Mouse (Mus musculus) 3T3-L1 (cell line): ENCODE data around the gene Pcgf3.

ENCODE experiments used
- DNase-seq: peaks from one replicate; pipeline ENCODE4 v3.0.0-alpha.2; 2015; ENCODE audit warnings: low read depth, low spot score

The Pcgf3 gene

DNA sequence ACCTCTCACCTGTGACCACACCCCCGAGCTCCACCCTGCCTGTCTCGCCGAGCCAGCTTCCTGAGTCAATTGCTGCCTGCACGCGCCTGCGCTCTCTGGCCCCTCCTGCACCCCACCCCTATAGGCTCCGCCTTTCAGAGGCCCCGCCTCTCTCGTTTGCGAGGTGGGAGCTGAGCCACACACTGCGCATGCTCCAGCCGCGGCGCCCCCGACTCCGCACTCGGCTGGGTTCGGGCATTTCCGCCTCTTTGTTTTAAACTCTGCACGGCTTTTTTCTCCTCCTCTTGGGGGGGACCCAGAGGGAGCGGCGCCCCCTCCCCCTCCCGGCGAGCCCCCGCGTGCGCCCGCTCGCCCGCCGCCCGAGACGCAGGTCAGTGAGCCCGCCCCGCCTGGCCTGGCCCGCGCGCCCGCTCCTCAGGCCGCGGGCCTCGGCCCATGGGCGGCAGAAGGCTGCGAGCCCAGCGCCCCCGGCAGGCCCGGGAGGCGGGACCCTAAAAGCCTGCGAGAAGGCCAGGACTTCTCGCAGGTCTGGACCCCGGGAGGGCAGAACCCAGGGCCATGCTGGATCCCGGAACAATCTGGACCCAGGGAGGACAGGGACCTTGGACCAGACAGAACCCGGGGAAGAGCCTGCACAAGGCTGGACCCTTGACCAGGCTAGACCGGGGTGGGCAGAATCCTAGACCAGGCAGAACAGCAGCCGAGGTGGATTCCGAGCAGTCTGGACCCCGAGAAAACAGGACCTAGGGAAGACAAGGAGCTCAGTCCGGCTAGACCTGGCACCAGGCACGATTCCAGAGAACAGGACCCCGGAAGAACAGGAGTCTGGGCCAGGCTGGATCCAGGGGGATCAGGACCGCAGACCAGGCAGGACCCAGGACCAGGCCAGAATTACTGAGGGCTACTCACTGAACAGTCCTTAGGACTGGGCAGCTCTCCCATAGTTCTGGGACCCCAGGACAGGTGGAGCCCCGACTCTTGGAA lies at the start of gene Pcgf3:
Gene Pcgf3 (plus strand): TSS at position 151 of the 984 bp plus-strand sequence.
- DNase-seq, result peak; percentile 95

DNA sequence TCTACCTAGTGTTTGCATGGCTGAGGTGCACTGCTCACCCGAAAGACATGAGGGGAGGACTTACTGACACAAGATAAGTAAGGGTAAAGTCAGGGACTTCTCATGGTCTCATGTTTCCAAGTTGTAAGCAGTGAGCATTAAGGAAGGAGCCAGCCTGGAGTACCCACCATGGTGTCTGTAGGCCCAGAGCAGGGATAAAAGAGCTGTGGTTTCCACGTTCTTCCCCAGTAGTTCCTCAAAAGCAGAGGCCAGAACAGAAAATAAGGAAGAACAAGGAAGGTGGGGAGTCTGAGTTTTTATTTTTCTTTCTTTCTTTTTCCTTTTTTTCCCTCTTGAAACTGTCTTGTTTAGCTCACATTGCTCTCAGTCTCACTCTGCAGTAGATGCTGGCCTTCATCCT lies 46.3 kb upstream of the Pcgf3 start:
- no peak for DNase-seq

DNA sequence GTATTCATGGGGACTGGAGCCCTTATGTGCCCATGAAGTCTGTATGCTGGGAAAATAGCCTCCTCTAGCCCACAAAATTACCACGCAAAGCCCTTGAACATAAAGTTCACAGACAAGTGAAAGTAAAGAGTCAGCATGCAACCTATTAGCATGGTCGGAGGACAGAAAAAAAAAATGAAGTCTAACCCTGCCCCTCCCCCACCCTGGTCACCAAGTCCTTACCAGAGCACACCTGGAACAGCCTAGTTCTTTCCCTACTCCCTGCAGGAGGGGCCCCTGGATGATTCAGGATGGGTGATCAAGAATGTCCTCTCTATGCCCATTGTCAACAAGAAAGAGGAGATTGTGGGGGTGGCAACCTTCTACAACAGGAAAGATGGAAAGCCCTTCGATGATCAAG lies 38.3 kb upstream of the Pcgf3 start:
- no peak for DNase-seq

- no peak for DNase-seq
Observed at GRCm38 (mm10) chr5:108423427-108423826, 37.6 kb upstream of the Pcgf3 start.

GRCm38 (mm10) chr5:108427186-108427585 lies 33.8 kb upstream of the Pcgf3 start:
- peak; percentile 76 for DNase-seq

GRCm38 (mm10) chr5:108431196-108431595 lies 29.8 kb upstream of the Pcgf3 start:
- no peak for DNase-seq

DNA sequence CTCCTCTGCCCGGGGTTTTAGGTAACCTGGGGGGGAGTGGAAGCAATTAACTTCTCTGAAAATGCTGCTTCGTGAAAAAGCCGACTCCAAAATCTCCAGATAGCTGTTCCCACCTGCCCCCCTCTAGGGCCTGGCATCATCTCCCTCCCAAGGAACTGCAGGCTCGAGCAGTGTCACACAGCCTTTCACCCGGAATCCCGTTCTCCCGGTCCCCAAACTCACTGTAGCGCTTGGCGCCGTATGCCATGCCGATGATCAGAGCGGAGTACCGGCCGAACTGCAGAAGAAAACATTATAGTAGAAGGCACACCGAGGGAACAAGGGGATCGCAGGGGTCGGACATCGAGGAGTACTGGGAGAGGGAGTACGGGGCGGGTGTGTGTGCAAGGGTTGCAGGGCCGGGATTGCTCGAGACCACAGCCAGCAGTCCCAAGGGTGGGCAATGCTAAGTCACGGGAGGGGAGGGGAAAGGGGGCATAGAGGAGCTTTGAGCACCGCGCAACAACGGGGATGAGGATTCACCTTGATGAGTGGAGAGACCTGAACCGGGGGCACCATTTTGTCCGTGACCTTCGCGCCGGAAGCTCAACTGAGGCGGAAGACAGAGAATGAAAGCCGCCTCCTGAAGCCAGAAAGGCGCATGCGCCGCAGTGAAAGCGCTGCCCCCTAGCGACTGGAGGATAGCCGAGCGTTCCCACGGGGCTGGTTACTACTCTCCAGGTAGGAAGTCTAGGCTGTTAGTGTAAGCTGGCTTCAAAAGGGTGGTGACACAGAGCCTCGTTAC lies 27.0 kb upstream of the Pcgf3 start, which contains the start of gene Atp5k:
Gene Atp5k (minus strand): TSS at position 645 of the 784 bp plus-strand sequence.
- peak; percentile 95 for DNase-seq

DNA sequence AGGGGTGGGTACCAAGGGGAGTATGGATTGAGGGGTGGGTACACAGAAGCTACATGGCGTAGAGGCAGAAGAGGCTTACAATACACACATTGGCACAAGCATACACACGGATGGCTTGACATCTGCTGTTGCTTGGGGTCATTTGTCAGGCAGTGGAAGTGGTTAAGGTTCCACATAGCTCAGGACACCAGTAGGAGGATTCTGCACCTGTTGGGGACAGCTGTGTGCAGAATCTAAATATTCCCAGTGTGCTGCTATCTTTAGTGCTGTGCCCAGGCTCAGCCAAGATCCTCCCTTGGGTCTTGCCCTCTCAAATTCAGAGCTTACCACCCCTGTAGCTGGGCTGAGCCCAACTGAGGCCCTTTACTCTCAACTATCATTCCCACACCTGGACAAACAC lies 24.9 kb upstream of the Pcgf3 start:
- no peak for DNase-seq

DNA sequence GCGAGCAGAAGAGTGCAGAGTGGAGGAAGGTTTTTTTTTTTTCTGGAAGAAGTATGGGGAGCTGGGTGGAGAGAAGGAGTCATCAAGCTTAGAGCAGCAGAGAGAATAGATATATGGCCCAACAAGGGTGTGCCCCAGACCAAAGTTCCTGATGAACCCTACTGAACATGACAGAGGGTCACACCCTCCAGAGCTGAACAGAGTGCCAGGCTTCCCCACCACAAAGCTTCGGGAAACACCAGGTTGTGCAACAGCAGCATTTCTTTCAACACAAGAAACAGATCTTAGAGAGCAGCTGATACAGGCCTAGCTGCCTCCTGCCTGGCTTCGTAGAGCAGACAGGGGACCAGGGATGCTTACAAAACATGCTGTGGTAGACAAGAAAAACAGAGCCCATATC lies 14.1 kb upstream of the Pcgf3 start:
- DNase-seq, result no peak

GRCm38 (mm10) chr5:108447857-108448256 lies 13.2 kb upstream of the Pcgf3 start:
- DNase-seq, result no peak

GRCm38 (mm10) chr5:108448785-108449668 lies 12.0 kb upstream of the Pcgf3 start, which contains the start of gene Mfsd7a:
Gene Mfsd7a (minus strand): TSS chr5:108448891.
- DNase-seq, result peak; percentile 68

- no peak for DNase-seq
Observed at GRCm38 (mm10) chr5:108450837-108451540, 10.0 kb upstream of the Pcgf3 start.

DNA sequence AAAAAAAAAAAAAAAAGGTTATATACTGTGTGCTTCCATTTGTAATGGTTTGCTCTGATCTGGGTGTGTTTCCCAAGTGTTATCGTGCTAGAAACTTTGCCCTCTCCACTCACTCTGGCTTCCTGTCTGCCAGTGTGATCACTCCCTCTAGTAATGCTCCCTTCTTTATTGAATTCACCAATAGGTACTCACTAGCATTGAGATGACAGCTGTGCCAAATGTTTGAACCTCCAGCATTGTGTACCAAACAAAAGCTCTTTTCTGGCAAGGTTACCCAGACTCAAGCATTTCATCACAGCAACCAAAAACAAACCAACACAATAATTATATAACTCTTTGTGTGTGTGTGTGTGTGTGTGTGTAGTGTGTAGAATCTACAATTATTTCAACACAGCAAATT lies 9.4 kb upstream of the Pcgf3 start:
- no peak for DNase-seq

DNA sequence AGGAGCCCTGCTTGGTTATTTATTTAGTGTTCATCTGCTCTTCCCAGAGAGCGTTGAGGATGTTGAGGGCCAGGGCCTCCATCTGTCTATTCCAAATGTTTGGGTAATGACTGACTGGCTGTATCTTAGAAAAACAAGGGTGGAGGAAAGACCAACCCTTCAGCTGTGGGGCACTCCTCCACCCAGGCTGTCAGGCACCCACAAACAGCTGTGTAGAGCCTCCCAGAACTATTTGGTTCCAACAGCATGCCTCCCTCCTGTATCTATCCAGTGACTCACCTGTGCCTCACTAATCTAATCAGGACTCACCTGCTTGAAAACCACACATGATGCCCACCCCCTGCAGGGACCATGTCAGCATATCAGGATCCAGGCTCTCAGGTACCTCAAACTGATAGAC lies 8.6 kb upstream of the Pcgf3 start:
- DNase-seq, result no peak

GRCm38 (mm10) chr5:108454094-108454493 lies 6.9 kb upstream of the Pcgf3 start:
- no peak for DNase-seq

- DNase-seq, result no peak
Observed at GRCm38 (mm10) chr5:108458706-108459105, 2.3 kb upstream of the Pcgf3 start.

DNA sequence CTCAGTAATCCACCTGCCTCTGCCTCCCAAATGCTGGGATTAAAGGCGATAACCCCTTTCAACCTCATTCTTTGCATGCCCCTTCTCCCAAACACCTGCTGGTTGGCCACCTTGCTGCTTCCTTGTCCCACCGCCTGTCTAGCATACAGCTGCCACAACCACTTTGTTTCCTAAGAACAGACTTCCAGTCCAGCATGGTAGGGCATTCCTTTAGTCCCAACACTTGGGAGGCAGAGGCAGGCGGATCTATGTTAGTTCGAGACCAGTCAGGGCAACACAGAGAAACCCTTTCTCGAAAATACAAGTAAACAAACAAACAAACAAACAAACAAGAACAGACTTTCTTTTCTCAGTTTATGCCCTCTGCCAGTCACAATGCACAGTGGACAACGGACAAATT lies 571 bp upstream of the Pcgf3 start:
- no peak for DNase-seq

DNA sequence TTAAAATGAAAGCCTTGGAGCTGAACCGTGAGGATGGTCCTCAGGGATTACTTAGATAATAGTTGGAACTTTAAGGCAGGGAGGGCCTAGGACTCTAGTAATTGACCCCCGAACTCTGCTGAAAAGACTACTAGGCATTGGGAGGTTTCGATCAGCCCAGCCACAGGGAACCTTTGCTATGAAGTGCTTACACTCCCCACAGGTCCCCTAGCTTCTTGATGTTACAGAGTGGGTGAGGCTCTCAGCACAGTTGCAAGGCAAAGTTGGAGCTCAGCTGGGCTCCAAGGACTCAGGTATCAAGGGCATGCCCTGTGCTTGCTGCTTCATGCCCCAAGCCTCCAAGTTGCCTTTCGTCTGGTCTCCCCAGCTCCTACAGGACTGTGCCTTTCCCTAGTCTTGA lies 1.4 kb downstream of the Pcgf3 start:
- DNase-seq, result no peak

GRCm38 (mm10) chr5:108465131-108465891 lies 4.3 kb downstream of the Pcgf3 start:
- DNase-seq, result no peak

GRCm38 (mm10) chr5:108466647-108467046 lies 5.6 kb downstream of the Pcgf3 start:
- DNase-seq, result no peak
